Mouse (Mus musculus) lung, postnatal 0 days (tissue): Measurements from ENCODE around the gene Ccl19.
"Not testable (repeated sequence)": the region's sequence is repeated elsewhere in the genome, so short reads cannot be mapped to it uniquely, and the experiment has no call there.

Source experiments
- CTCF ChIP-seq: IDR thresholded peaks from 2 replicates; pipeline ENCODE4 v1.5.1; 2016; ENCODE audit warnings: antibody characterized with exemption, mild to moderate bottlenecking
- EP300 ChIP-seq: IDR thresholded peaks from 2 replicates; pipeline ENCODE4 v1.6.1; 2016; ENCODE audit warnings: antibody characterized with exemption, mild to moderate bottlenecking, control low read depth

DNA sequence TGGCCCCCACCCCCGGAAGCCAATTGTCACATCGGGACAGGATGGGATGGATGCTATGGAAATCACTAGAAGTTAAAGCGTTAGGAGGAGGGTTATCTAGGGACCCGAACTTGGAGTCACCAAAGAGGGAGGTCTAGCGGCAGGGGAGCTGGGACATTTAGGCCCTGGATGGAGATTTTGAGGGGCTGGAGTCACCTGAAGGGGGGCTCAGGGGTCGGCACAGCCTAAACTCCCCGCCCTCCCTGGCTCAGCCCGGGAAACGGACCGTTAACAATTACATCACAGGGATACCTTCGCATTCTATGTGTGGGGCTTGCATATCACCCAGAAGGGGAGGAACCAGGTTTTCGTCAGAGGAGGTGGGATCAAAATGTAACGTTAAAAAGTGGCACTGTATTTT lies 21.1 kb downstream of the Ccl19 start, which contains the start of gene 4930578G10Rik:
- TF ChIP-seq CTCF, EP300: not testable (repeated sequence)
